Mouse (Mus musculus) urinary bladder, postnatal 10 days (tissue): Measurements from ENCODE around the gene Cited4.

Source experiments
- DNase-seq: peaks from one replicate; pipeline ENCODE4 v3.0.0; 2022; ENCODE audit warnings: low spot score

Gene Cited4

DNA sequence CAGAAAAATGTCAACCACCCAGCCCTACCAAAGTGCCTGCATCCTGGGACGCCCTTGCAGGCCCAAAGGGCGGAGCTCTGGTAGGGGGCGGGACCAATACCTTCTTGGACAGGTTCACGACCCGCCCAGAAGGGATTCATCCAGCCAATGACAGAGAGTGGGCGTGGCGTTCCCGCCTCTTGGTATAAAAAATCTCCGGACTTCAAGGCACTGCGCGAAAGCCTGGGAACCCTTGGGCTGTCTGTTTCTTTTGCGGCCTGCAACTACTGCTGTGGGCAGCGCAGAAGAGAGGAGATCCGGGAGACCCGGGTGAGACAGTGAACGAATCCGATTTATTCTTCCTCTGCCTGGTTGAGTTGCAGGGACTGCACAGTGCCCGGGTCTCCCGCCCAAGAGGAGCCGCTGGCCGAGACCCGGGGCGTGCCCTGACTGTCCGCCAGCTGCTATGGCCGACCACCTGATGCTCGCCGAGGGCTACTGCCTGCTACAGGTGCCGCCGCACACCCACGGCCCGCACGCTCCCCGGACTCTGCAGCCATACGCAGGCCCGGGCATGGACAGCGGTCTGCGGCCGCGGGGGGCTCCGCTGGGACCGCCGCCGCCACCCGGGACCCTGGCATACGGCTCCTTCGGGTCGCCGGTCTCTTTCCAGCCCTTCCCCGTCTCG, at the start of gene Cited4:
Cited4 (plus strand) TSS at position 215 of the 667 bp plus-strand sequence.
- peak; percentile 64 for DNase-seq

GRCm38 (mm10) chr4:120627728-120628127, 38.6 kb upstream of the Cited4 start:
- DNase-seq = no peak

DNA sequence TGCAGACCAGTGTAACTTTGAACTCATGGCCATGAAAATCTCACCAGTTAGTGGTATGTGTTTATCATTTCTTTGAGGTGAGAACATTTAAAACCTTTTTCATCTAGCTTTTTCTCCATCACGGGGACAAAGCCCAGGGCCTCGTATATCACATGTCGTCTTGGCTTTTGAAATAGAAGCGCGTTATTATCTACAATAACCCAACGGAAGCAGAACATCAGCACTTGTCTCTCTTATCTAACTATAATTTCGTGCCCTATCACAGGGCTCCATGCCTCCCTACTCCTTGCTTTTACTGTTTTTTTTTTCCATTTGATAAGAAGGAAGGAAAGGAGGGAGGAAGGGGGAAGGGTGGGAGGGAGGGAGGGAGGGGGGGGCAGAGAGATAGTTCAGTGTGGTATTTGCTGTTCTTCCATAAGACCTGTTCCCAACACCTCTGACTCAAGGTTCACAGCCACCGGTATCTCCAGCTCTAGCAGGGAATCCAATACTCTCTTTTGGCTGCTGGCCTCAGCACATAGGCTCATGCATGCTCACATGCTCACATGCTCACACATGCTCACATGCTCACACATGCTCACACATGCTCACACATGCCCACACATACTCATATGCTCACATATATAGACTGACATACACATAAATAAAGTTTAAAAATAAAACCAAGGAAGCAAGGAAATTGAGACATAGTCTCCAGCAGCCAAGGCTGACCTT, 36.0 kb upstream of the Cited4 start:
- DNase-seq = no peak

GRCm38 (mm10) chr4:120631828-120632227, 34.5 kb upstream of the Cited4 start:
- DNase-seq = no peak

GRCm38 (mm10) chr4:120635351-120635750, 31.0 kb upstream of the Cited4 start:
- no peak for DNase-seq

- no peak for DNase-seq
Observed at GRCm38 (mm10) chr4:120641946-120642345, 24.4 kb upstream of the Cited4 start.

GRCm38 (mm10) chr4:120643899-120644298, 22.5 kb upstream of the Cited4 start:
- DNase-seq = no peak

GRCm38 (mm10) chr4:120649369-120650207, 16.8 kb upstream of the Cited4 start:
- DNase-seq = no peak

- no peak for DNase-seq
Observed at GRCm38 (mm10) chr4:120650208-120650592, 16.2 kb upstream of the Cited4 start.

GRCm38 (mm10) chr4:120655898-120656297, 10.5 kb upstream of the Cited4 start:
- DNase-seq = no peak

GRCm38 (mm10) chr4:120660485-120660884, 5.9 kb upstream of the Cited4 start:
- DNase-seq = no peak

DNA sequence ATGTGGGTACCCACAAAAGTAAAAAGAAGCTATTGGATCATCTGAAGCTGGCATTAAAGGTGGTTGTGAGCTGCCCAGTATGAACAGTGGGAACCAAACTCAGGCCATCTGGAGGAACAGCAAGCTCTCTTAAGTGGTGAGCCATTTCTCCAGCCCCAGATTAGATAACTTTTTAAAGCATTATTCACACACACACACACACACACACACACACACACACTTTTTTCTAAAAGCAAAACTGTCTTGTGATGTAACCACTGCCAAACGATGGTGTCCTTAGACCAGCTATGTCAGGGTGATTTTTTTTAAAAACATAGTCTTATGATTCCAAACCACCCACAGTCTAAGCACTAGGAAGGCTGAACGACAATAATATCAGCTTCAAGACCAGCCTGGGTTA, 1.8 kb upstream of the Cited4 start:
- no peak for DNase-seq

DNA sequence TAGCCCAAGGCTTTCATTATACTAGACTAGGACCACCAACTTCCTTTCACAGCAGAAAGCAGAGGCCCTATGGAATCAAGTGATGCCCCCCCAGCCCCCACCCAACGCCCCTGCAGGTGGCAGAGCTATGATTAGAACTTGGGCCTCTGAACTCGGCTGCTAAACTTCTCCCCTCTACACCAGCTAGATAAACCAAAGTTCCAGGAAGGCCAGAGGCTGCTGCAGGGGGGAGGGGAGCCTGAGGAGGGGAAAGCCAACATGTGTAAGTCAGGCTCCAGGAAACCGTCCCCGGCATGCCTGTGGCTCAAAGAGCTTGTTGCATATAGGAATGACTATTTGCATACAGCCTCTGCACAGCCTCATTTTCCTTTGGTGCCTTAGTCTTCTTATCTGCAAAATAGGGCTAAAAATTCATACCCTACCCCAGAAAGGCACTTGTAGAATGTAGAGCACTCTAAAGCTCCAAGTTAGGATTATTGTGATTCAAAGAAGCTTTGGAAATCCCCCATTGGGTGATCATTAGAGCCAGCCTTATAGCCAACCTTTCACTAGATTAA, 1.1 kb upstream of the Cited4 start:
- no peak for DNase-seq

DNA sequence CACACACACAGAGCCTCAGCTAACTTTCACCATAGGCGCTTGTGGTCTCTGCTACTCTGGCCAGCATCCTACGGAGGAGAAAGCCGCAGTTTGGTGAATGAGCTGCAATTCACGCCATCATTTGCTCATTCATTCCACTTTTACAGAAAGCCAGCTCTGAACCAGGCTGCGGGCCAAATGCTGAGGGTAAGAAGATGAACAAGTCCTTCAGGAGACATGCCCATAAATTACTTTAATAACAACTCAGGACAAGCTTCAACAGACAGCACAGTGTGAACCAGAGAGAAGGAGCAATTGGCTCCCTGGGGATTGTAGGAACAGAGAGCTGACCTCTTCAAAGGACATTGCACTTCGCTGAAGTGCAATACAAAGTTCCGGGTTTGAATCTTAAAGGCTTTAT, 590 bp upstream of the Cited4 start:
- no peak for DNase-seq

GRCm38 (mm10) chr4:120667045-120667501, 701 bp downstream of the Cited4 start:
- no peak for DNase-seq

GRCm38 (mm10) chr4:120667555-120667954, 1.2 kb downstream of the Cited4 start:
- DNase-seq = no peak

DNA sequence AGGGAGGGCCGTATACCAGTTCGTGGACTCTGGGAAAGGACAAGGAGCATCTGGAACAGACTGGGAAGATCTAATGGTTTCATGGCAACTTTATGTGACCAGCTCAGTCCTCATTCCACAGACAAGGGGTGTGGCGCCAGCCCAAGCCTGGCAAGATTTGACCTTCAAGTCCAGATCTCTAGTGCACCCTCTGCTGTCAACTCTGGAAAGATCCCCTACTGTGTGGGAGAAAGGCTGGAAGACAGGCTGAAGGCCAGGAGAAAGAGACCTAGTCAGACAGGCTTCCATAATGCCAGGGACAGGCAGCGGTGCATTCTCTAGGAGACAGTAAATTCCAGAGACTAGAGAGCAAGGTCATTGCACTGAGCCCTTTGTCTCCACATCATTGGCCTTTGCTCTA, 2.2 kb downstream of the Cited4 start:
- DNase-seq = no peak

- DNase-seq = no peak
Observed at GRCm38 (mm10) chr4:120669585-120669984, 3.2 kb downstream of the Cited4 start.

DNA sequence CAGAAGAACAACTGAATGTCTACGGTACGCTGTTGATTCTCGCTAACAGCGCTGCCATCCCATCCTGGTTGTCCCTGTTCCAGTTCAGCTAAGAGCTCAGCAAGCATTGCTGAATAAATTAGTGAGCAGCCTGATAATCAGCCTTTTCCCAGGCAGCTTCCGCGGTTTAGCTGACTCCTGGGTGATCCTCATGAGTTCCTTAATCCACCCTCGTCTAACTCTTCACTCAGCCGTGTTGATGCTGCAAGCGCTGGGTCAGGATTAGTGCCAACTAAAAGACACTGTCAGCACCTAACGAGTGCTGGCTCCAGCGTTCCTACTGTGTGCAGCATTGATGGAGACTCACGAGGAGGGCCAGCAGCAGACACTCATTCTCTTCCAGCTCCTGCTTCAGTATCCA, 4.7 kb downstream of the Cited4 start:
- no peak for DNase-seq

- no peak for DNase-seq
Observed at GRCm38 (mm10) chr4:120673606-120674005, 7.2 kb downstream of the Cited4 start.

DNA sequence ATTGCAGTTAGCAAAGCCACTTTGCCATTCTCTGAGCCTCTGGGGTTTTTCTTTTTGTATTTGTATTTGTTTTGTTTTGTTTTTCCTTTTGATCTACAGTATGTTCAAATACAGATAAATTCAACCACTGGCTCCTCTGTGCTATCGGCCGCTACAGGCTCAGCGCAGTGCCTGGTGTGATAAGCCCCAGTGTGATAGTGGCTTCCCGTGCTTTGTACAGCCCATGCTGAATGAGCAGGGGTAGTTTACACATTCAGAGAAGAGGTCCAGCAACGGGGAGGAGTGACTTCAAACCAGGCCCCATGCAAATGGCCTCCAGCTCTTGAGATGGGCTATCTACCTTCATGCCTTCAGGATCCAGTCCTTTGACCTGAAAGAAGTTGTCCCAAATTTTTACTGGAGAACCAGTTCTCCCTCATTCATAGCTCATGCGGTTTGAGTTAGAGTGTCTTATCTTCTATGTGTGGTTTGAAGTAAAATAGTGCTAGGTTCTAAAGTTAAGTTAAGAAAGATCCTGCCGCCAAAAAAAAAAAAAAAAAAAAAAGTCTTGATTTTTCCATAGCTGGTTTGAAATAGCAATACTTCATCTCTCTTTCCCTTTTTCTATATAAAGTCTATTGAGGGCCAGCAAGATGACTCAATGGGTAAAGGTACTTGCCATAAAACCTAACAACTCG, 8.5 kb downstream of the Cited4 start:
- DNase-seq = no peak

- no peak for DNase-seq
Observed at GRCm38 (mm10) chr4:120675640-120676039, 9.3 kb downstream of the Cited4 start.
